Mouse (Mus musculus) liver, embryonic 12.5 days (tissue): ENCODE measurements around the gene Tomm20. TPM values are rescaled to one million over a fixed set of nuclear protein-coding genes. Genes with fewer than 3 reads are reported as not detected.
"Not testable (repeated sequence)": the region's sequence is repeated elsewhere in the genome, so short reads cannot be mapped to it uniquely, and the experiment has no call there.

Source experiments
- ATAC-seq: fragments of 200-750 bp; cut with Nextera tagmentation; 2 replicates; pipeline ENCODE4 v1.8.0; 2017; ENCODE audit warnings: moderate number of reproducible peaks, mild to moderate bottlenecking, moderate library complexity
- H3K27ac ChIP-seq: fragments of 300-500 bp; sonication (generic); 2 replicates; pipeline ENCODE4 v1.5.1; 2016; ENCODE audit warnings: mild to moderate bottlenecking
- H3K27me3 ChIP-seq: fragments of 300-500 bp; sonication (generic); replicated peaks from 2 replicates; pipeline ENCODE4 v1.6.1; 2016; ENCODE audit warnings: mild to moderate bottlenecking, moderate library complexity
- H3K36me3 ChIP-seq: fragments of 300-500 bp; sonication (generic); 2 replicates; pipeline ENCODE4 v1.6.1; 2016; ENCODE audit warnings: mild to moderate bottlenecking, moderate library complexity
- H3K4me1 ChIP-seq: fragments of 300-500 bp; sonication (generic); 2 replicates; pipeline ENCODE4 v1.6.1; 2016
- H3K4me2 ChIP-seq: fragments of 300-500 bp; sonication (generic); 2 replicates; pipeline ENCODE4 v1.6.1; 2016; ENCODE audit warnings: mild to moderate bottlenecking, moderate library complexity
- H3K4me3 ChIP-seq: fragments of 300-500 bp; sonication (generic); 2 replicates; pipeline ENCODE4 v1.5.1; 2016; ENCODE audit warnings: mild to moderate bottlenecking, moderate library complexity
- H3K9ac ChIP-seq: fragments of 300-500 bp; sonication (generic); 2 replicates; pipeline ENCODE4 v1.6.1; 2016; ENCODE audit warnings: mild to moderate bottlenecking, moderate library complexity
- H3K9me3 ChIP-seq: fragments of 300-500 bp; sonication (generic); replicated peaks from 2 replicates; pipeline ENCODE4 v1.6.1; 2016; ENCODE audit warnings: mild to moderate bottlenecking, moderate library complexity
- WGBS: fragments of 180-500 bp; shearing (Covaris S2); methylation state at CpG from one replicate; pipeline ENCODE4 v1.1.7; 2016; ENCODE audit not compliant: insufficient replicate concordance; 5-methylcytosine and 5-hydroxymethylcytosine counted together
- polyA plus RNA-seq: library from polyadenylated mRNA; unstranded; fragments of >200 nt; fragmentation: Nextera tagmentation; extraction: Ambion mirVana; gene quantifications from 2 replicates; pipeline ENCODE4 v1.2.1, GENCODE M21; 2016

The Tomm20 gene
- polyA plus RNA-seq, 1 experiment from 2014 or later, result 232 TPM

DNA sequence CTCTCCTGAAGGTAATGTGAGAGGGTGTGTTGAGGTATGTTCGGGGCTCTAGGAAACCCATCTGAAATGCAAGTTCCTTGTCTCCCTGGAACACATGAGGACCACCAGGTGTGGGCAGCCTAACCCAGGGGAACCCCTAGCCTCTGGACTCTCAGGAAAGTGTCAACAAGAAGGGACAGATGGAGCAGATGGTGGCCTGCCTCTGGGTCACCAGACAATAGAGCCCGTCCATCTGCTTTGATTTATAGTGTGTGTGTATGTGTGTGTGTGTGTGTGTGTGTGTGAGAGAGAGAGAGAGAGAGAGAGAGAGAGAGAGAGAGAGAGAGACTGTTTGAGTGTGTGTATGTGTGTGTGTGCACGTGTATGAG lies 58.0 kb downstream of the Tomm20 start:
- no peaks in the 10 kb centered on the region for H3K9me3 ChIP-seq

GRCm38 (mm10) chr8:126886741-126887638 lies 58.7 kb downstream of the Tomm20 start:
- H3K9ac ChIP-seq, result no peak overlapping the region
- H3K36me3 ChIP-seq, result no peaks in the 10 kb centered on the region
- H3K27ac ChIP-seq, result no peak overlapping the region
- ATAC-seq, result no peak
- no peaks in the 10 kb centered on the region for H3K9me3 ChIP-seq
- no peaks in the 10 kb centered on the region; the same call in 1 of the 2 replicates for H3K27me3 ChIP-seq
- WGBS, result 63% methylated on average over 8 of the region's 8 CpGs
- H3K4me1 ChIP-seq, result peaks cover 11% of the 10 kb centered on the region; the same call in 1 of the 2 replicates
- H3K4me3 ChIP-seq, result no peak overlapping the region
- no peak overlapping the region for H3K4me2 ChIP-seq

More for the DNA sequence above, 58.0 kb downstream of the Tomm20 start:
- WGBS, result 76% methylated on average over 3 of the region's 3 CpGs
- peaks cover 11% of the 10 kb centered on the region; the same call in 1 of the 2 replicates for H3K4me1 ChIP-seq
- H3K36me3 ChIP-seq, result no peaks in the 10 kb centered on the region
- H3K27me3 ChIP-seq, result no peaks in the 10 kb centered on the region; the same call in 1 of the 2 replicates
- 0 out of 2 replicates have a peak, but pooled peaks have one; percentile 23 for ATAC-seq
- H3K4me2 ChIP-seq, result no peak overlapping the region
- H3K9ac ChIP-seq, result no peak overlapping the region
- no peak overlapping the region for H3K27ac ChIP-seq
- no peak overlapping the region for H3K4me3 ChIP-seq

GRCm38 (mm10) chr8:126885554-126886485 lies 59.8 kb downstream of the Tomm20 start:
- WGBS, result 64% methylated on average over 13 of the region's 13 CpGs
- Histone ChIP-seq H3K9ac (no peak overlapping the region), H3K9me3 (no peaks in the 10 kb centered on the region), H3K27ac (no peak overlapping the region), H3K4me2 (no peak overlapping the region), H3K4me1 (peaks cover 11% of the 10 kb centered on the region; the same call in 1 of the 2 replicates), H3K36me3 (no peaks in the 10 kb centered on the region), H3K4me3 (no peak overlapping the region), H3K27me3 (no peaks in the 10 kb centered on the region; the same call in 1 of the 2 replicates)
- no peak for ATAC-seq

DNA sequence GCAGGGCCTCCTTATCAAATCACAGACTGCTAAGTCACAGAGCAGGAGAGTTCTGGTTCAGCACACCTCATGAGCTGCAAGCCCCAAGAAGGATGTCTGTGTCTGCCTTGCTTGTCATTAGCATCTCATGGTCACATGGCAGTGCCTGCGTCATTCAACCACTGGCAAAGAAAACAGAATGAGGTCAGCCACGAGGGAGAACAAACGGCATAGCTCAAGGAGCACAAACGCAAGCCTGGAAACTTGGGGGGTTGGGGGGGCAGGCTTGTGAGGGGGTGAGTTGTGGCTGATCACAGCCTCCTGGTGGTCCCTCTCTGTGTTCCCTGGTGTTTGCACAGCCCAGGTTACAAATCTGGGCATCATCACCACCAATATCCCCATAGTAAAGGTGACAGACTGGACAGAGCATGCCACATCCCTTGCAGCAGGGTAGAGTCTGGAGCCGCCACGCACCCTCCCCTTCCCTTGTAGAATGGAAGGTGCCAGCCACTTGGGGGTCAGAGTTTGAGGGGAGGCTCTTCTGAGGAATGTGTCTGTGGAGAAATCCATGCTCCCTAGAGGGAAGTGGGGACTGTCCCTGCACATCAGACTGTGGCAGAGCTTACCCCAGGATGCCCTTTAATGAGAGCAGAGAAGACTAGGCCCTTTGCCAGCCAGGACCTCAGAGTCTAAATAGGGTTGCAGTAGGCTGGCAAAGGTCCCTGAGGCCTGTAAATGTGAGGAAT lies 61.3 kb downstream of the Tomm20 start:
- Histone ChIP-seq H3K9ac (no peak overlapping the region), H3K4me1 (peaks cover 11% of the 10 kb centered on the region; the same call in 1 of the 2 replicates), H3K27ac (no peak overlapping the region), H3K9me3 (no peaks in the 10 kb centered on the region), H3K4me2 (no peak overlapping the region), H3K4me3 (no peak overlapping the region), H3K36me3 (no peaks in the 10 kb centered on the region), H3K27me3 (no peaks in the 10 kb centered on the region; the same call in 1 of the 2 replicates)
- no peak for ATAC-seq
- 61% methylated on average over 6 of the region's 6 CpGs for WGBS

DNA sequence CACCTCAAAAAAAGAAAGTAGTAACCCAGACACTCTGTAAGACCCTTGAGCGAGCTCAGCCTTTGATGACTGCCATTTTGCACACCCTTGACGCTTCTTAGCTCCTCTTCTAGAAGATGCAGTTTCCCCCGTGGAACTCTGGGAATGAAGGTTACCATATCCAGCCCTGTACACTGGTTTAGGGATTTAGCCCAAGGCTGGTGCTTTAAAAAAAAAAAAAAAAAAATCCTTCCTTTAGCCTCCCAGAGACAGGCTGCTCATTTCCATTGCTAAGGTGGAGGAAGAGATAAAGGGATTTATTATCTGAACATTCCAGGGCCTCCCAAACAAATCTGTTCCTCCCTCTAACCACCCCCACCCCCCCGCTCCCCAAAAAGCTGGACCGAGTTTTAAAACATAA lies 61.9 kb downstream of the Tomm20 start:
- ATAC-seq, result no peak
- H3K9ac ChIP-seq, result no peak overlapping the region
- peaks cover 11% of the 10 kb centered on the region; the same call in 1 of the 2 replicates for H3K4me1 ChIP-seq
- no peak overlapping the region for H3K4me3 ChIP-seq
- H3K4me2 ChIP-seq, result no peak overlapping the region
- H3K9me3 ChIP-seq, result no peaks in the 10 kb centered on the region
- no peak overlapping the region for H3K27ac ChIP-seq
- H3K27me3 ChIP-seq, result no peaks in the 10 kb centered on the region; the same call in 1 of the 2 replicates
- no peaks in the 10 kb centered on the region for H3K36me3 ChIP-seq
- 59% methylated on average over 5 of the region's 5 CpGs for WGBS

DNA sequence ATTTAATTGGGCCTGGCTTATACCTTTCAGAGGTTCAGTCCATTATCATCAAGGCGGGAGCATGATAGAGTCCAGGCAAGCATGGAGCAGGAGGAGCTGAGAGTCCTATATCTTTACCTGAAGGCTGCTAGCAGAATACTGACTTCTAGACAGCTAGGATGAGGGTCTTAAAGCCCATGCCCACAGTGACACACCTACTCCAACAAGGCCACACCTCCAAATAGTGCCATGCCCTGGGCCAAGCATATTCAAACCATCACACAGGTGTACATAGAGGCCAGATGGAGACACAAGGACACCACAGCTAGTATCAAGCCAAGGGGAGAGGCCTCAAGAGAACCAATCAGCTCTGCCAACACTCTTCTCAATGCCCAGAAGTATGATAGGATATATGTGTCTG lies 63.1 kb downstream of the Tomm20 start:
- not testable (repeated sequence) for H3K4me2 ChIP-seq, H3K4me3 ChIP-seq, H3K9ac ChIP-seq, H3K27me3 ChIP-seq, H3K36me3 ChIP-seq, H3K9me3 ChIP-seq, H3K27ac ChIP-seq, ATAC-seq
- 61% methylated on average over 1 of the region's 1 CpGs for WGBS
- H3K4me1 ChIP-seq, result peaks cover 11% of the 10 kb centered on the region; the same call in 1 of the 2 replicates

GRCm38 (mm10) chr8:126881641-126882140 lies 64.0 kb downstream of the Tomm20 start:
- WGBS, result 66% methylated on average over 4 of the region's 4 CpGs
- ATAC-seq, result no peak
- H3K9me3 ChIP-seq, result no peaks in the 10 kb centered on the region
- no peak overlapping the region for H3K9ac ChIP-seq
- peaks cover 11% of the 10 kb centered on the region; the same call in 1 of the 2 replicates for H3K4me1 ChIP-seq
- H3K4me3 ChIP-seq, result no peak overlapping the region
- H3K27me3 ChIP-seq, result no peaks in the 10 kb centered on the region; the same call in 1 of the 2 replicates
- no peaks in the 10 kb centered on the region for H3K36me3 ChIP-seq
- H3K27ac ChIP-seq, result no peak overlapping the region
- H3K4me2 ChIP-seq, result no peak overlapping the region

Other genes with a start within 250 kb of the Tomm20 start
- gene Rbm34, start 25.2 kb upstream of the Tomm20 start, polyA plus RNA-seq, result 22.5 and 24.6 TPM in 2 replicates
- 8.5 and 9.7 TPM in 2 replicates for gene Pard3, start 118.0 kb upstream of the Tomm20 start, polyA plus RNA-seq